Comparison of ENCODE assay signal across 9 mouse cellular contexts in genomic region chr12:85879631-85880314, GRCm38 (mm10). TPM values are rescaled to one million over a fixed set of nuclear protein-coding genes. Genes with fewer than 3 reads are reported as not detected.
DNase-seq lines count a peak whose midpoint lies in the region; ATAC-seq and TF ChIP-seq lines count a peak whose summit lies in the region.
"Had no signal": no experiment of that assay in that cellular context is flagged by ENCODE, and none has a peak within 500 bp of the region (broad histone marks: within the 10 kb centered on the region; RNA-seq: fewer than 3 reads in every experiment).

No protein-coding gene starts in this region.

- H3K27me3 ChIP-seq in forebrain, embryonic 15.5 days, result no peaks in the 10 kb centered on the region
- no peaks in the 10 kb centered on the region for H3K27me3 ChIP-seq in forebrain, embryonic 11.5 days (ENCODE audit: control insufficient read depth, insufficient read depth, low read length)
- no peaks in the 10 kb centered on the region for H3K27me3 ChIP-seq in heart, adult 2 months (ENCODE audit: control insufficient read depth, insufficient read depth, low read length)
- no peaks in the 10 kb centered on the region for H3K27me3 ChIP-seq in midbrain, embryonic 10.5 days (ENCODE audit: low read depth, poor library complexity, severe bottlenecking)
- H3K27me3 ChIP-seq: limb, embryonic 13.5 days had no signal

- no peak overlapping the region for H3K4me3 ChIP-seq in forebrain, embryonic 15.5 days
- no peak overlapping the region for H3K4me3 ChIP-seq in forebrain, embryonic 11.5 days (ENCODE audit: low read depth, low read length)
- H3K4me3 ChIP-seq in heart, adult 2 months, result no peak overlapping the region
- no peak overlapping the region for H3K4me3 ChIP-seq in midbrain, embryonic 10.5 days
- H3K4me3 ChIP-seq: limb, embryonic 13.5 days had no signal

- no peak for DNase-seq in forebrain, embryonic 11.5 days (ENCODE audit: low spot score)
- peak; percentile 91 for DNase-seq in brain, adult 2 months (ENCODE audit: low read depth, low spot score)
- DNase-seq in heart, adult 2 months, result peak in 1 of 2 experiments; percentile 59
- DNase-seq in layer of hippocampus, postnatal 36 days, result peak; percentile 75 to 76
- DNase-seq in right cerebral cortex, postnatal 10 days (ENCODE audit: low spot score in 2 of 2), result peak; percentile 87 to 89
- no peak for DNase-seq in spleen, adult 18-20 months
- DNase-seq in midbrain, embryonic 10.5 days (ENCODE audit: low spot score), result no peak

- no peak for TF ChIP-seq EP300 in heart, adult 2 months (IDR thresholded peaks at IDR 0.05; ENCODE audit: insufficient read depth, low read depth, low read length)

- intact Hi-C loops in heart, adult 2 months (cut with DNase I), result no loop called here

- no peaks in the 10 kb centered on the region for H3K79me2 ChIP-seq in heart, adult 2 months (replicated peaks; ENCODE audit: control insufficient read depth, insufficient read depth, low read length)

- peak overlapping the region; percentile 61 for H3K27ac ChIP-seq in forebrain, embryonic 15.5 days (replicated peaks)
- no peak overlapping the region for H3K27ac ChIP-seq in forebrain, embryonic 11.5 days (ENCODE audit: low read depth, low read length)
- H3K27ac ChIP-seq in heart, adult 2 months, result peak overlapping the region; percentile 12; the same call in 1 of the 2 replicates
- H3K27ac ChIP-seq in midbrain, embryonic 10.5 days (replicated peaks), result no peak overlapping the region
- H3K27ac ChIP-seq: limb, embryonic 13.5 days had no signal

- WGBS in forebrain, embryonic 15.5 days, result 70% methylated on average over 8 of the region's 8 CpGs
- WGBS in forebrain, embryonic 11.5 days, result 89% methylated on average over 8 of the region's 8 CpGs
- 55% methylated on average over 8 of the region's 8 CpGs for WGBS in heart, adult 2 months
- WGBS in midbrain, embryonic 10.5 days, result 85% methylated on average over 8 of the region's 8 CpGs

- H3K4me1 ChIP-seq in forebrain, embryonic 15.5 days, result peaks cover 14% of the 10 kb centered on the region
- no peaks in the 10 kb centered on the region for H3K4me1 ChIP-seq in forebrain, embryonic 11.5 days (replicated peaks; ENCODE audit: control insufficient read depth, insufficient read depth, low read length)
- peaks cover 4% of the 10 kb centered on the region for H3K4me1 ChIP-seq in heart, adult 2 months (ENCODE audit: control insufficient read depth, insufficient read depth, low read length)
- H3K4me1 ChIP-seq in midbrain, embryonic 10.5 days, result no peaks in the 10 kb centered on the region

- ATAC-seq in forebrain, embryonic 15.5 days (replicated peaks), result peak; percentile 81; the same call in 1 of the 2 replicates
- no peak for ATAC-seq in forebrain, embryonic 11.5 days (replicated peaks; ENCODE audit: low FRiP score)

- no peak overlapping the region for H3K4me2 ChIP-seq in forebrain, embryonic 15.5 days (replicated peaks)
- no peak overlapping the region for H3K4me2 ChIP-seq in forebrain, embryonic 11.5 days (ENCODE audit: low read depth, low read length, severe bottlenecking)
- H3K4me2 ChIP-seq: limb, embryonic 13.5 days had no signal

- no peak for TF ChIP-seq POLR2A in heart, adult 2 months (IDR thresholded peaks at IDR 0.05; ENCODE audit: insufficient read depth, low read depth, low read length)

- peaks cover 11% of the 10 kb centered on the region; the same call in 1 of the 2 replicates for H3K36me3 ChIP-seq in forebrain, embryonic 15.5 days
- no peaks in the 10 kb centered on the region; the same call in 1 of the 2 replicates for H3K36me3 ChIP-seq in forebrain, embryonic 11.5 days (ENCODE audit: control insufficient read depth, insufficient read depth, low read length)
- no peaks in the 10 kb centered on the region; the same call in none of the 2 replicates for H3K36me3 ChIP-seq in heart, adult 2 months (ENCODE audit: control insufficient read depth, insufficient read depth, low read length)
- peaks cover 43% of the 10 kb centered on the region for H3K36me3 ChIP-seq in midbrain, embryonic 10.5 days

- no peaks in the 10 kb centered on the region for H3K9me3 ChIP-seq in forebrain, embryonic 15.5 days
- no peaks in the 10 kb centered on the region for H3K9me3 ChIP-seq in forebrain, embryonic 11.5 days (ENCODE audit: control insufficient read depth, low read length)
- H3K9me3 ChIP-seq in midbrain, embryonic 10.5 days (replicated peaks), result no peaks in the 10 kb centered on the region
- H3K9me3 ChIP-seq: limb, embryonic 13.5 days had no signal

- no peak overlapping the region for H3K9ac ChIP-seq in forebrain, embryonic 15.5 days (replicated peaks)
- no peak overlapping the region for H3K9ac ChIP-seq in forebrain, embryonic 11.5 days (ENCODE audit: low read length)
- H3K9ac ChIP-seq in heart, adult 2 months (ENCODE audit: low read depth, low read length), result no peak overlapping the region
- H3K9ac ChIP-seq: limb, embryonic 13.5 days had no signal

- no peak for TF ChIP-seq CTCF in heart, adult 2 months (IDR thresholded peaks at IDR 0.05)

RNA-seq across cellular contexts. Expression of gene Ttll5, which starts 55.3 kb away (rescaled TPM):
- 14.7 and 15.4 TPM in 2 replicates for polyA plus RNA-seq in forebrain, embryonic 15.5 days (2015; fragmentation: Nextera tagmentation; extraction: Ambion mirVana)
- polyA plus RNA-seq in forebrain, embryonic 11.5 days (2014; fragmentation: Nextera tagmentation; extraction: Ambion mirVana), result 15.6 and 19.9 TPM in 2 replicates
- total RNA-seq in heart, adult 2 months (2021), result 10 to 100 TPM; 11.4 to 14.2 TPM
- 10.1 and 10.5 TPM in 2 replicates for polyA plus RNA-seq in heart, adult 2 months (2012; rRNA removed)
- 10 to 100 TPM; 48.0 to 58.4 TPM for total RNA-seq in layer of hippocampus, postnatal 36 days (2021)
- 15.8 and 17.2 TPM in 2 replicates for polyA plus RNA-seq in midbrain, embryonic 10.5 days (2016; fragmentation: Nextera tagmentation; extraction: Ambion mirVana)

RNA-seq across cellular contexts. Expression of gene Erg28, which starts 55.4 kb away (rescaled TPM):
- 97.5 and 101 TPM in 2 replicates for polyA plus RNA-seq in forebrain, embryonic 15.5 days (2015; fragmentation: Nextera tagmentation; extraction: Ambion mirVana)
- polyA plus RNA-seq in forebrain, embryonic 11.5 days (2014; fragmentation: Nextera tagmentation; extraction: Ambion mirVana), result 101 and 107 TPM in 2 replicates
- 1 to 10 TPM; 6.2 to 6.8 TPM for total RNA-seq in heart, adult 2 months (2021)
- 9.3 and 12.4 TPM in 2 replicates for polyA plus RNA-seq in heart, adult 2 months (2012; rRNA removed)
- total RNA-seq in layer of hippocampus, postnatal 36 days (2021), result 10 to 100 TPM; 51.6 to 55.7 TPM
- polyA plus RNA-seq in midbrain, embryonic 10.5 days (2016; fragmentation: Nextera tagmentation; extraction: Ambion mirVana), result 119 and 121 TPM in 2 replicates

Comparison
In these comparisons a context has a peak if more than half of its experiments do, and no peak if none do; other contexts are left out.
1. H3K27ac ChIP-seq: peak in forebrain, embryonic 15.5 days (single experiment) and heart, adult 2 months (single experiment); none in forebrain, embryonic 11.5 days (single experiment) and midbrain, embryonic 10.5 days (single experiment).
2. DNase-seq: peak in brain, adult 2 months (single experiment), layer of hippocampus, postnatal 36 days (2 of 2) and right cerebral cortex, postnatal 10 days (2 of 2); none in forebrain, embryonic 11.5 days (single experiment), spleen, adult 18-20 months (0 of 2) and midbrain, embryonic 10.5 days (single experiment).